Mouse (Mus musculus): ENCODE measurements around the gene Kcne1l. TPM values are rescaled to one million over a fixed set of nuclear protein-coding genes. Genes with fewer than 3 reads are reported as not detected.

The Kcne1l gene
- polyA plus RNA-seq, 1 experiment, result not detected

- Histone ChIP-seq H3K27ac (ENCODE audit: insufficient read depth, low read depth, low read length) (no peak overlapping the region), H3K4me3 (ENCODE audit: insufficient read depth, low read length) (no peak overlapping the region), H3K4me1 (ENCODE audit: control insufficient read depth, insufficient read depth, low read length) (no peaks in the 10 kb centered on the region)
- TF ChIP-seq CTCF (IDR thresholded peaks at IDR 0.05; ENCODE audit: low read depth, low read length), result no peak
- no peak for TF ChIP-seq POLR2A (IDR thresholded peaks at IDR 0.05; ENCODE audit: borderline replicate concordance, low read depth, low read length)
These were observed 1.5 kb downstream of the Kcne1l start for GRCm38 (mm10) chrX:142304592-142304991.

- no peak for TF ChIP-seq CTCF (IDR thresholded peaks at IDR 0.05; ENCODE audit: low read depth, low read length)
- TF ChIP-seq POLR2A (IDR thresholded peaks at IDR 0.05; ENCODE audit: borderline replicate concordance, low read depth, low read length), result no peak
- H3K27ac ChIP-seq (ENCODE audit: insufficient read depth, low read depth, low read length), result no peak overlapping the region
- no peaks in the 10 kb centered on the region for H3K4me1 ChIP-seq (ENCODE audit: control insufficient read depth, insufficient read depth, low read length)
- H3K4me3 ChIP-seq (ENCODE audit: insufficient read depth, low read length), result no peak overlapping the region
These were observed 2.6 kb downstream of the Kcne1l start for GRCm38 (mm10) chrX:142303456-142303855.

GRCm38 (mm10) chrX:142285905-142286304, 20.2 kb downstream of the Kcne1l start:
- TF ChIP-seq POLR2A (IDR thresholded peaks at IDR 0.05; ENCODE audit: borderline replicate concordance, low read depth, low read length) (no peak), CTCF (IDR thresholded peaks at IDR 0.05; ENCODE audit: low read depth, low read length) (no peak)

GRCm38 (mm10) chrX:142276573-142276972, 29.5 kb downstream of the Kcne1l start:
- Histone ChIP-seq H3K4me3 (ENCODE audit: insufficient read depth, low read length) (no peak overlapping the region), H3K27ac (ENCODE audit: insufficient read depth, low read depth, low read length) (no peak overlapping the region), H3K4me1 (ENCODE audit: control insufficient read depth, insufficient read depth, low read length) (no peaks in the 10 kb centered on the region)
- TF ChIP-seq CTCF (IDR thresholded peaks at IDR 0.05; ENCODE audit: low read depth, low read length) (no peak), POLR2A (IDR thresholded peaks at IDR 0.05; ENCODE audit: borderline replicate concordance, low read depth, low read length) (no peak)

More at GRCm38 (mm10) chrX:142285905-142286304, 20.2 kb downstream of the Kcne1l start:
- Histone ChIP-seq H3K4me1 (ENCODE audit: control insufficient read depth, insufficient read depth, low read length) (no peaks in the 10 kb centered on the region), H3K27ac (ENCODE audit: insufficient read depth, low read depth, low read length) (no peak overlapping the region), H3K4me3 (ENCODE audit: insufficient read depth, low read length) (no peak overlapping the region)

- Histone ChIP-seq H3K27ac (ENCODE audit: insufficient read depth, low read depth, low read length) (no peak overlapping the region), H3K4me1 (ENCODE audit: control insufficient read depth, insufficient read depth, low read length) (no peaks in the 10 kb centered on the region), H3K4me3 (ENCODE audit: insufficient read depth, low read length) (no peak overlapping the region)
- TF ChIP-seq CTCF (IDR thresholded peaks at IDR 0.05; ENCODE audit: low read depth, low read length), result no peak
- TF ChIP-seq POLR2A (IDR thresholded peaks at IDR 0.05; ENCODE audit: borderline replicate concordance, low read depth, low read length), result no peak
These were observed 30.1 kb downstream of the Kcne1l start for GRCm38 (mm10) chrX:142276031-142276430.

Other genes with a start within 250 kb of the Kcne1l start
- not detected in 2 replicates for gene Gucy2f, start 109.4 kb downstream of the Kcne1l start, polyA plus RNA-seq (2012; ENCODE audit: insufficient read depth, insufficient read length, missing spikeins)
- gene Nxt2, start 79.5 kb downstream of the Kcne1l start, polyA plus RNA-seq (2012; ENCODE audit: insufficient read depth, insufficient read length, missing spikeins), result 23.7 and 25.7 TPM in 2 replicates
- gene Acsl4, start 84.2 kb upstream of the Kcne1l start, polyA plus RNA-seq (2012; ENCODE audit: insufficient read depth, insufficient read length, missing spikeins), result 36.1 and 40.2 TPM in 2 replicates

Data from bone marrow macrophage, adult 2 months (primary cell).